Mouse (Mus musculus): ENCODE results near the gene Dgat2l6. TPM values are rescaled to one million over a fixed set of nuclear protein-coding genes. Genes with fewer than 3 reads are reported as not detected.

Dgat2l6 gene
- polyA plus RNA-seq, 1 experiment from 2014 or later, result not detected

DNA sequence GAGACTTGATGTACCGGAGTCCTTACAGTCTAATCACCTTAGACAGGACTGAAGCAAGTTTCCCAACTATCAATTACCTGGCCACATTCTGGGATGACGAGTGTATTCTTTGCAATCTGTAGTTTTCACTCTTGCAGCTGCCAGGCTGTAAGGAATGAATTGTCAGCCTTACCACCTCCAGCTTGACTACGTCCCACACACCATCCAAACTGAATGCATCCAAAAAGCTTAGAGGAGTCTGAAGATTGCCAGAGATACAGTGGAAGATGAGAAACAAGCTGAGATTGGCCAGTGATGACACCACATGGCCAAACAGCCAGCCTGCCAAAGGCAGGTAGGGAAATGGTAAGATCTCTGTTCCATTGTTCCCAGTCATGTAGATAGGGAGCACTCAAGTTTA lies 41.1 kb downstream of the Dgat2l6 start:
- Histone ChIP-seq H3K4me1 (no peaks in the 10 kb centered on the region), H3K27ac (replicated peaks) (no peak overlapping the region), H3K27me3 (replicated peaks; ENCODE audit: low read depth, poor library complexity, severe bottlenecking) (peaks cover 38% of the 10 kb centered on the region), H3K9me3 (no peaks in the 10 kb centered on the region), H3K36me3 (replicated peaks) (no peaks in the 10 kb centered on the region), H3K4me3 (no peak overlapping the region)
- DNase-seq (ENCODE audit: low spot score), result no peak
- WGBS, result 83% methylated on average over 3 of the region's 3 CpGs

DNA sequence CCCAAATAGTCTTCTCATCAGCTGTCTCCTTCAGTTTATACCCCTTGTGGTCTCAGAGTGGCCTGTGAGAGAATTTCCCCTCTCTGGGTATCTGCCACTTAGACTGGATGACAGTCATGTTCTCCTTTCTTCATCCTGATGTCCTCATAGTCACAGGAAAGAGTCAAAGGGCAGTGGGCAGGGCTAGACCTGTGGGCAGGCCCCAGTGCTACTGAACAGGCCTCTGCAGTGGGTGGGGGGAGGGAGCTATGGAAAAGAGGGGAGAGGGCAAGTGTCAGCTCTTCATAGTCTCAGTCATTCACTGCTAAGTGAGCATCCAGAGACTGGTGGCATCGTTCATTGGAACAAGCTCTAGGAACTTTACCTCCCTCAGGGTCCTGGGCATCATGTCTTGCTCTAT lies 47.3 kb downstream of the Dgat2l6 start, which contains the start of gene Awat1:
Gene Awat1, plus strand, starts transcription at position 301 of the 400 bp plus-strand sequence.
- Histone ChIP-seq H3K4me1 (no peaks in the 10 kb centered on the region), H3K9me3 (no peaks in the 10 kb centered on the region), H3K27ac (replicated peaks) (no peak within 1 kb of the TSS), H3K27me3 (replicated peaks; ENCODE audit: low read depth, poor library complexity, severe bottlenecking) (peaks cover 60% of the 10 kb centered on the region), H3K4me3 (no peak within 1 kb of the TSS), H3K36me3 (replicated peaks) (no peaks in the 10 kb centered on the region)
- DNase-seq (ENCODE audit: low spot score), result no peak
- WGBS, result 77% methylated on average over 1 of the region's 1 CpGs

DNA sequence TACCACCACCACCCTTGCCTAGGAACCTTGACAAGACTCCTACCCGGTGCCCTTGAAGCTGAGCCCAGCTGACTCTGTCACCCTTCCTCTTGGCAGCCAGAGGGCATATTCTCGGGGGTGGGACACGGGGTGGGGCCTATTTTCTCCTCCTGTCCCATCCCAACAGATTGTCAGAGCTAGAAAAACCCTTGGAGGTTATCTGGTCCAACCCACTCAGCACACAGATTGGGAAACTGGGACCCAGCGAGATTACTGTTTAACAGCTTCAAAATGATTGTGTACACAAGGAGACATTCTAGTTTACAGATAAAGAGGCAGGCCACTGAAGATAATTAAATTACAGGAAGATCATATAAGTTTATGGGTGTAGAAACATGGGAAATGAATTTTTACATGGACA lies 70.2 kb downstream of the Dgat2l6 start, which contains the start of gene P2ry4:
Gene P2ry4, minus strand, starts transcription at position 79 of the 400 bp plus-strand sequence.
- Histone ChIP-seq H3K4me3 (no peak within 1 kb of the TSS), H3K27me3 (replicated peaks; ENCODE audit: low read depth, poor library complexity, severe bottlenecking) (peaks cover 76% of the 10 kb centered on the region), H3K4me1 (no peaks in the 10 kb centered on the region), H3K9me3 (no peaks in the 10 kb centered on the region), H3K27ac (replicated peaks) (no peak within 1 kb of the TSS), H3K36me3 (replicated peaks) (no peaks in the 10 kb centered on the region)
- 72% methylated on average over 4 of the region's 4 CpGs for WGBS
- no peak for DNase-seq (ENCODE audit: low spot score)

Other genes with a start within 250 kb of the Dgat2l6 start
- gene Otud6a, start 95.8 kb upstream of the Dgat2l6 start, polyA plus RNA-seq (2016; fragmentation: Nextera tagmentation; extraction: Ambion mirVana), result not detected in 2 replicates
- 0.70 and 0.71 TPM in 2 replicates for gene Awat2, start 82.1 kb upstream of the Dgat2l6 start, polyA plus RNA-seq (2016; fragmentation: Nextera tagmentation; extraction: Ambion mirVana)
- 40.5 and 43.0 TPM in 2 replicates for gene Igbp1, start 30.5 kb upstream of the Dgat2l6 start, polyA plus RNA-seq (2016; fragmentation: Nextera tagmentation; extraction: Ambion mirVana)
- gene Awat1, start 47.4 kb downstream of the Dgat2l6 start, polyA plus RNA-seq (2016; fragmentation: Nextera tagmentation; extraction: Ambion mirVana), result not detected in 2 replicates
- gene P2ry4, start 70.0 kb downstream of the Dgat2l6 start, polyA plus RNA-seq (2016; fragmentation: Nextera tagmentation; extraction: Ambion mirVana), result not detected in 2 replicates
- not detected in 2 replicates for gene Arr3, start 80.7 kb downstream of the Dgat2l6 start, polyA plus RNA-seq (2016; fragmentation: Nextera tagmentation; extraction: Ambion mirVana)
- gene Kif4, start 100.9 kb downstream of the Dgat2l6 start, polyA plus RNA-seq (2016; fragmentation: Nextera tagmentation; extraction: Ambion mirVana), result 37.0 and 40.2 TPM in 2 replicates
- 114 and 117 TPM in 2 replicates for gene Pdzd11, start 101.7 kb downstream of the Dgat2l6 start, polyA plus RNA-seq (2016; fragmentation: Nextera tagmentation; extraction: Ambion mirVana)
- gene Gdpd2, start 205.0 kb downstream of the Dgat2l6 start, polyA plus RNA-seq (2016; fragmentation: Nextera tagmentation; extraction: Ambion mirVana), result 2.7 and 3.1 TPM in 2 replicates
- gene Dlg3, start 242.9 kb downstream of the Dgat2l6 start, polyA plus RNA-seq (2016; fragmentation: Nextera tagmentation; extraction: Ambion mirVana), result 14.1 and 14.4 TPM in 2 replicates

Data from embryonic facial prominence, embryonic 10.5 days (tissue).